In the genomic region with DNA sequence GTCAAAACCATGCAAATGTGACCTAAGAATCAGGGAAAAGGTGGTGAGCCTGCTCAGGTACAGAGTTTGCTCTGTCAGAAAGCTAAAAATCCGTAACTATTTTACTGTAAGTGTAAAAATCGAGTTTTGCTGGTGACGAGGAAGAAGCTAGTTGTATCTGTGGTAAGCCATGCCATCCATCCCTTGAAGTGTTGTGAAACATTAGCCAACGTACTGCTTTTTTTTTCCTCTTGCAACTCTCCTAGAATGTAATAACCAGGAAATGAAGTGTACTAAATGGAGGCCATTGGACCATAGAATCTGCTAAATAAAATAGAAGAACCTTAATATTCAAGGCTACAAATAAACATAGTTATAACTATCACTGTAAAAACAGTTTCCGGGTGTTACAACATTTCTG, we compare ENCODE assay signal across 18 mouse cellular contexts. TPM values are rescaled to one million over a fixed set of nuclear protein-coding genes. Genes with fewer than 3 reads are reported as not detected.
"Had no signal": no experiment of that assay in that cellular context is flagged by ENCODE, and none has a peak within 500 bp of the region (broad histone marks: within the 10 kb centered on the region; RNA-seq: fewer than 3 reads in every experiment).

No protein-coding gene starts in this region.

- DNase-seq: gastrocnemius, adult 2 months; gastrocnemius, postnatal 10 days; gastrocnemius, postnatal 25 days; heart, adult 11 months; heart, adult 2 months; heart, postnatal 14 days; heart, postnatal 36 days; kidney, adult 11 months; kidney, adult 2 months; kidney, adult 9 months; kidney, postnatal 14 days; kidney, postnatal 36 days; layer of hippocampus, adult 9-11 months; layer of hippocampus, postnatal 36 days; left cerebral cortex, postnatal 4 days had no signal

- ATAC-seq: hindbrain, postnatal 0 days; liver, embryonic 12.5 days had no signal

RNA-seq across cellular contexts. Expression of a gene that starts 41.5 kb away (rescaled TPM):
- total RNA-seq: hematopoietic stem cell, adult 5-6 weeks had no signal
